Mouse (Mus musculus): ENCODE data around the gene Fyb.
"Not testable (repeated sequence)": the region's sequence is repeated elsewhere in the genome, so short reads cannot be mapped to it uniquely, and the experiment has no call there.

The Fyb gene

GRCm38 (mm10) chr15:6560696-6561095 is 38.0 kb downstream of the Fyb start:
- no peak for DNase-seq (ENCODE audit: inconsistent age in 2 of 2, low spot score in 1 of 2)

- no peak for DNase-seq (ENCODE audit: inconsistent age in 2 of 2, low spot score in 1 of 2)
These were observed 39.5 kb downstream of the Fyb start for GRCm38 (mm10) chr15:6562161-6562560.

GRCm38 (mm10) chr15:6562629-6563028 is 40.0 kb downstream of the Fyb start:
- no peak for DNase-seq (ENCODE audit: inconsistent age in 2 of 2, low spot score in 1 of 2)

GRCm38 (mm10) chr15:6564977-6565421 is 42.3 kb downstream of the Fyb start:
- peak; percentile 80 to 90 for DNase-seq (ENCODE audit: inconsistent age in 2 of 2, low spot score in 1 of 2)

- peak in 1 of 2 experiments; percentile 30 for DNase-seq (ENCODE audit: inconsistent age in 2 of 2, low spot score in 1 of 2)
These were observed 43.2 kb downstream of the Fyb start for GRCm38 (mm10) chr15:6565873-6566272.

GRCm38 (mm10) chr15:6567993-6568392 is 45.3 kb downstream of the Fyb start:
- peak in 1 of 2 experiments; percentile 45 for DNase-seq (ENCODE audit: inconsistent age in 2 of 2, low spot score in 1 of 2)

- peak in 1 of 2 experiments; percentile 59 for DNase-seq (ENCODE audit: inconsistent age in 2 of 2, low spot score in 1 of 2)
These were observed 46.0 kb downstream of the Fyb start for GRCm38 (mm10) chr15:6568605-6569004.

- DNase-seq (ENCODE audit: inconsistent age in 2 of 2, low spot score in 1 of 2), result peak in 1 of 2 experiments; percentile 51
These were observed 46.4 kb downstream of the Fyb start for GRCm38 (mm10) chr15:6569074-6569473.

- DNase-seq (ENCODE audit: inconsistent age in 2 of 2, low spot score in 1 of 2), result no peak
These were observed 47.7 kb downstream of the Fyb start for GRCm38 (mm10) chr15:6570164-6570861.

- peak; percentile 56 to 91 for DNase-seq (ENCODE audit: inconsistent age in 2 of 2, low spot score in 1 of 2)
These were observed 48.2 kb downstream of the Fyb start for GRCm38 (mm10) chr15:6570876-6571275.

- peak in 1 of 2 experiments; percentile 48 for DNase-seq (ENCODE audit: inconsistent age in 2 of 2, low spot score in 1 of 2)
These were observed 51.8 kb downstream of the Fyb start for GRCm38 (mm10) chr15:6574283-6574960.

GRCm38 (mm10) chr15:6577971-6578370 is 55.3 kb downstream of the Fyb start:
- peak; percentile 43 to 76 for DNase-seq (ENCODE audit: inconsistent age in 2 of 2, low spot score in 1 of 2)

- DNase-seq (ENCODE audit: inconsistent age in 2 of 2, low spot score in 1 of 2), result no peak
These were observed 56.0 kb downstream of the Fyb start for GRCm38 (mm10) chr15:6578654-6579053.

- DNase-seq (ENCODE audit: inconsistent age in 2 of 2, low spot score in 1 of 2), result peak in 1 of 2 experiments; percentile 30
These were observed 56.6 kb downstream of the Fyb start for GRCm38 (mm10) chr15:6579194-6579768.

GRCm38 (mm10) chr15:6579769-6580261 is 57.2 kb downstream of the Fyb start:
- peak in 1 of 2 experiments; percentile 39 for DNase-seq (ENCODE audit: inconsistent age in 2 of 2, low spot score in 1 of 2)

GRCm38 (mm10) chr15:6584645-6585044 is 62.0 kb downstream of the Fyb start:
- no peak for DNase-seq (ENCODE audit: inconsistent age in 2 of 2, low spot score in 1 of 2)

- DNase-seq (ENCODE audit: inconsistent age in 2 of 2, low spot score in 1 of 2), result not testable (repeated sequence)
These were observed 63.7 kb downstream of the Fyb start for GRCm38 (mm10) chr15:6586351-6586750.

- no peak for DNase-seq (ENCODE audit: inconsistent age in 2 of 2, low spot score in 1 of 2)
These were observed 64.9 kb downstream of the Fyb start for GRCm38 (mm10) chr15:6587526-6587925.

- no peak for DNase-seq (ENCODE audit: inconsistent age in 2 of 2, low spot score in 1 of 2)
These were observed 65.5 kb downstream of the Fyb start for GRCm38 (mm10) chr15:6588192-6588591.

GRCm38 (mm10) chr15:6590846-6591451 is 68.3 kb downstream of the Fyb start:
- no peak for DNase-seq (ENCODE audit: inconsistent age in 2 of 2, low spot score in 1 of 2)

- DNase-seq (ENCODE audit: inconsistent age in 2 of 2, low spot score in 1 of 2), result no peak
These were observed 68.9 kb downstream of the Fyb start for GRCm38 (mm10) chr15:6591527-6591926.

Data from adrenal gland, adult (tissue).